Mouse (Mus musculus) 416B (cell line): ENCODE results near the gene Sfn.
"Not testable (repeated sequence)": the region's sequence is repeated elsewhere in the genome, so short reads cannot be mapped to it uniquely, and the experiment has no call there.

Source experiments
- DNase-seq: peaks from one replicate; pipeline ENCODE4 v3.0.0; 2011; ENCODE audit warnings: low read depth

Sfn gene

DNA sequence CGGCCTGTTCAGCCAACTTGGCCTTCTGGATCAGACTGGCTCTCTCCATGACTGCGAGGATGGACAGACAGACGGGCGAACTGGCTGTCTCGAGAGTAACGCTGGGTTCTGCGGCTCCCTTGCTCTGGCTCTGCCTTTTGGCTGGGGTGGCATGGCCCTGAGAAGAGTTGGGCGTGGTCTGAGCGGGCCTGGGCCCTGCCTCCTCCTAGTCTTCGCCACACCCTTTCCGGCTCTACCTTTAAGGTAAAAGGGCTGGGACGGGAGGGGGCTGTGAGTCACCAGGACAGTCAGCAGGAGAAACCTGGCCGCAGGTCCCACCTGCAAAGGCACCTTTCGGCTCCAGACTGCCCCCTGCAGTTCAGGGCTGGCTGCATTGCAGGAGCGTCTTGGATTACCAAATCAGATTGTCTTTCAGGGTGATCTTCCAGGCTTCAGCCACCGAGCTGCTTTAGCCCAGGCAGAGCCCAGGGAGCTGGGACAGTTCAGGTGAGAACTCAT is at the start of gene Sfn:
Sfn (minus strand) TSS at position 448 of the 498 bp plus-strand sequence.
- no peak for DNase-seq

DNA sequence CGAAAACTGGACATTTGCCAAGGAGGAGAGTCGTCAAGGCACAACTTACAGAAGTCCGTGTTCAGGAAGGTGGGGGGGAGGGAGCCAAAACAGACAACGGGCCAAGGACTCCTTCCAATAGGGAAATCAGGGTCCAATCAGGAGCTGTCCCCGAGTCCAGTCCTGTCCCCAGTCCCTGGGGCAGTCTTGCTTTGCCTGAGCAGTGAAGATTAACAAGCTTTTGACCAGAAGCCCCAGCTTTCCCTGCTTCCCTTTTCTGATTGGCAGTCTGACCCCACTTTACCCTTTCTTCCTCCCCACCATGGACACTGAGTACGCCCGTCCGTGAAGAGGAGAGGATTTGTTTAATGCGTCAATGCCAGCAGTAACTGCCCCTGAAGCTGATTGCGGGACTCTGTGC is 49.5 kb upstream of the Sfn start:
- DNase-seq, result no peak

DNA sequence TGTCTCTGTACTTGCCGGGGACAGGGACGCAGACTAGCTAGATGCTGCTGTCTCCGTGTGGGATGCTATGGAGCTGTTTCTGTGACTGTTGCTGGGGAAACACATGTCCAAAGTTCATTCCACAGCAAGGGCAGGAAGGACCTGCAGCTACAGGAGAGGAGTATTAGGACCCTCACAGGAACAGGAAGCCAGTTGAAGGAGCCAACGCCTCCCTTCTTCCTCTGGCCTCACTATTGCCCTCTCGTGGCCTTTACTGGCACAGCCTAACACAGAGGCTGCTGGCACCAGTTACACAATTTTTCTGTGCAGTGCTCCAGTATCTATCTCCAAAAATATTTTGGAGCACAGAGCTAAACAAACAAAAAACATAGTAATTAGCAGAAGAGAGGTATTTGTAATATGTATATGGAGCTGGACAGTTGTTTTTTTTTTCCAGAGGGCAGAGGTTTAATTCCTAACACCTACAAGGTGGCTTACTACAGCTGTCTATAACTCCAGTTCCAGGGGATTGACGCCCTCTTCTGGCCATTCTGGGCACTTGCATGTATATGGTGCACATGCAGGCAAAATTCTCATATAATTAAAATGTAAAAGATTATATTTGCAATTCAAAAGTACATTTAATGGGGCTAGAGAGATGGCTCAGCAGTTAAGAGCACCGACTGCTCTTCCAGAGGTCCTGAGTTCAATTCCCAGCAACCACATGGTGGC is 48.2 kb upstream of the Sfn start, which contains the start of gene Zdhhc18:
Zdhhc18 (minus strand) TSS at position 166 of the 711 bp plus-strand sequence.
- DNase-seq, result peak; percentile 93

DNA sequence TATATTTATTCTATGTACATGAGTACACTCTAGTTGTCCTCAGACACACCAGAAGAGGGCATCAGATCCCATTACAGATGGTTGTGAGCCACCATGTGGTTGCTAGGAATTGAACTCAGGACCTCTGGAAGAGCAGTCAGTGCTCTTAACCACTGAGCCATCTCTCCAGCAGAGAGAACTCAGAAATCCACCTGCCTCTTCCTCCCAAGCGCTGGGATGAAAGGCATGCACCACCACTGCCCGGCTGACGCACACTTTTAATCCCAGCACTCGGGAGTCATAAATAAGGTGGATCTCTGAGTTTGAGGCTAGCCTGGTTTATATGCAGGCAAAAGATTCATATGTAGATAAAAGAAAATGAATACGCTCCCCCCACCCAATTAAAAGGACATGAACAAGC is 47.5 kb upstream of the Sfn start:
- DNase-seq, result not testable (repeated sequence)

DNA sequence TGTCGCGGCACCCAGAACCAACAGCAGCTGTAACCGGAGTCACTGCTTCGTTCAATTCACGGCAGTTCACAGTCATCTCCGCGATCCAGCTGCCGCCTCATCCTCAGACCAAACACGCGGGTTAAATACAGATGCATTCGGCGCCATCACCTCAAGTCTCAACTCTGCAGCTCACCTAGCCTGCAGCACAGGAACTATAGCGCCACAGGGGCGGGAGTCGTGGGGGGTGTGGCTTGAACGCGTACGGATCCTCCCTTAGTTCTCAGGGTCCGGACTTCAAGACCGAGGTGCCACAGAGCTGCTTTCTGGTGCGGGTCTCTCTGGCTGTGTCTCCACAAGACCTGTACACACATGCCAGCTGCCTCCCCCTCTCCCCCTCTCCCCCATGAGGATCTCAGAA is 43.7 kb upstream of the Sfn start:
- no peak for DNase-seq

DNA sequence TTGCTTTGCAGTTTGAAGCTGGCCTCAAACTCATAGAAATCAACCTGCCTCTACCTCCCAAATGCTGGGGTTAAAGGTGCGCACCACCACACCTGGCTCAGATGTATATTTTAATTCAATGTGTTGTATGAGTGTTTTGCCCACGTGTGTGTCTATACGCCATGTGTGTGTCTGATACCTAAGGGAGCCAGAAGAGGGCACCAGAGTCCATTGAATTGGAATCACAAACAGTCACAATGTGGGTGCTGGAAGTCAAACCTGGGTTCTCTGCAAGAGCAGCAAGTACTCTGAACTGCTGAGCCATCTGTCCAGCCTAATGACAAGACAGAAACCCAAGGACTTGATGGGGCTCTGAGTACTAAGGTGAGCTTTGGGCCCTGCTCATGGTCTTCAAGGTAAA is 43.2 kb upstream of the Sfn start:
- DNase-seq, result no peak

DNA sequence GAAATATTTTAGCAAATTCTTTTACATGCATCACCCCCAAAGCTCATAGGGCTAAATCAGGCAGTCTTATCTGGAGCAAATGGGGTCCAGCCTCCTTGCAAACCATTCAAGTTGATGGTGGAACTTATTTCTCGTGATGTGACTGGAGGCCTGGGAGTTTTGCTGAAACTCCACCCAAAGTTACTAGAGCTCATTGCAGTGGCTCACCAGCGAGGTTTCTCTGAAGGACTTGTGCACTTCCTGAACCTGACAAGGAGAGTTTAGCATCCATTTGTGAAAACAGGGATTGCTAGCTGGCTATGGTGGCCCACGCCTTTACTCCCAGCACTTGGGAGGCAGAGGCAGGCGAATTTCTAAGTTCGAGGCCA is 32.1 kb upstream of the Sfn start:
- no peak for DNase-seq

DNA sequence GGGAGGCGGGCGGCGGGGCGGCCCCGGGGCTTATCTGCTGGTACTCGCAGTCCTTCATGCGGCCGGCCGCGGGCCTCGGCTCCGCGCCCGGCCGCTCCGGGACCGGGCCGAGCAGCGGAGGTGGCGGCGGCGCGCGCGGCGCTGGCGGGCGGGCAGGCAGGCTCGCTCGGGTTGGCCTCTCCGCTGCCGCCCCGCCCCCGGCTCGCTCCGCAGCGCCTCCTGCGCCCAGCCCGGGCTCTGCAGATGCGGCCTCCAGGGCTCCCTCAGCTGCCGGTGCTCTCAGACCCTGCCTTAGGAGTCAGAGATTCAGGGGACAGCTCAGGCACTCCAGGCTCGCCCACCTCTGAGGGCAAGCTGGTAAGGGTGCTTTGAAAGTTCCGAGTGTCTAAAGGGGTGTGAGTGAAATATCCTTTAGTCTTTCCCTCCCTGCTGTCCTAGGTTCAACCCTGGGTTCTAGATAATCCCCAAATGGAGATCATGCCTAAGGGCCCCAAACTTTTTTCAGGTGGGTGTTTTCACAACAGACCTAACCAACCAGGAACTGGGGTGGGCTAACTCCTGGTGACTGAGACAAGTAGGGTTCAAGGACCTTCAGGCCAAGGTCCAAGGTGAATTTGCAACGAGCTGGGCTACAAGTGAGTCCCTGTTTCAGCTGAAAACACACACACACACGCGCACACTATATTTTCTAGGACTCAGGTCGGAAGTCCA is 31.5 kb upstream of the Sfn start:
- peak; percentile 72 for DNase-seq

DNA sequence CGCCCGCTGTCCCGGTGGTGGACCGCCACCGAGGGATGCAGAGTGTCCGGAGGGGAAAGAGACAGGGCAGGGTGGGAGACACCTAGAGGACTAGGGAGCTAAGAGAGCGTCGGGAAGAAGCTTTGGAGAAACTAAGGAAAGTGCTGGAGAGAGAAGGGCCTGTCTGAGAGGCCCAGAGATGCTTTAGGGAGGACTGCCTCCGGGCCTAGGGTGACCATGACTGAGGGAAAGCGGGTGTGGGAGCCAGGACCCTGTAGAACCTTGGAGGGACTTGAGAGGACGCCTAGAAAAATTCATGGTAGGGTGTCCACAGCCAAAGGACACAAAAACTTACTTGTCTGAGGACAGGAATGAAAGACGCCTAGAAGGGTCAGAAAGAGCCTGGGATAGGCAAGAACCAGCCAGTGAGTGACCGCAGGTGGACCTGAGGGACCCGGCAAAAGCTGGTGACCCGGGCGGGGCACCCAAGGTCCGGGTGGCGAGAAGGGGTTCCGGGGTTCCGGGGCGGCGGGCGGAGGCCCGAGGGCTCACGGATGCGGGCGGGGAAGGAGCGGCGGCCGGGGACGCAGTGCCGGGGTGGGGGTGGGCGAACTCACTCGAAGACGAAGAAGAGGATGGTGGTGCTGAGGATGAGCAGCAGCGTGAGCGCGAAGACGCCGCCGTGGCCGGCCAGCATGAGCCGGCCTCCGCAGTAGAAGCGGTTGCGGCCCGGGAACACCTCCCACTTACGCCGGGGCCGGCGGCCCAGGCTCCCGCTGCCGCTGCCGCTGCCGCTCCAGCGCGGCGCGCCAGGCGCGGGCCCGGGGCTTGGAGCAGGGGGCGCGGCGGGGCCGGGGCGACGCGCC is 30.7 kb upstream of the Sfn start:
- no peak for DNase-seq

DNA sequence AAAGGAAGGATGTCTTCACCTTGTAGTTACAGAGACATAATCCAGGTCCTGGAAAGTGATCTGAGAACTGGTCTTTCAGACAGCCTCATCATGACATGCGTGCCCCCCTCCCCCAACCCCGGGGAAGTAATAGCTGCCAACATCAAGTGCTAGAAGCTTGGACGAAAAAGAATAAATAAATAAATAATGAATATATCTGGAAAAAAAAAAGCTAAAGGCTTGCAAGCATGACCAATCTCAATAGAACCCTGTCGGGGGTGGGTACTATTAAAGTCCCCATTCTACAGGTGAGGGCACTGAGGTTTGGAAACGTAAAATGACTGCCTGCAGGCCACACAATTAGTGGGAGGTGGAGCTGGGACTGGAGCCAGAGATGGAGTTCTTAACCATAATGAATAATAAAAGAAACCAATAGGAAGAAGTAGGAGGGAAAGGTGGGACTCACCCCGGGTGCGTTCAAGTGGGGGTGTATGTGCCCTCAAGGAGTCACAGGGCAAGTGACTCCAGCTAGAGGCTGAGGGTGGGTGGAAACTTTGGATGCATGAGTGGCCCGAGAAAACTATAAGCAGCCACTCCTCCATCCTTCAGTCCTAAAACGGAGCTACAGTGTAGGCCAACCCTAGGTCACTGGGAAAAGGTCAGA is 29.9 kb upstream of the Sfn start:
- DNase-seq, result peak; percentile 74

DNA sequence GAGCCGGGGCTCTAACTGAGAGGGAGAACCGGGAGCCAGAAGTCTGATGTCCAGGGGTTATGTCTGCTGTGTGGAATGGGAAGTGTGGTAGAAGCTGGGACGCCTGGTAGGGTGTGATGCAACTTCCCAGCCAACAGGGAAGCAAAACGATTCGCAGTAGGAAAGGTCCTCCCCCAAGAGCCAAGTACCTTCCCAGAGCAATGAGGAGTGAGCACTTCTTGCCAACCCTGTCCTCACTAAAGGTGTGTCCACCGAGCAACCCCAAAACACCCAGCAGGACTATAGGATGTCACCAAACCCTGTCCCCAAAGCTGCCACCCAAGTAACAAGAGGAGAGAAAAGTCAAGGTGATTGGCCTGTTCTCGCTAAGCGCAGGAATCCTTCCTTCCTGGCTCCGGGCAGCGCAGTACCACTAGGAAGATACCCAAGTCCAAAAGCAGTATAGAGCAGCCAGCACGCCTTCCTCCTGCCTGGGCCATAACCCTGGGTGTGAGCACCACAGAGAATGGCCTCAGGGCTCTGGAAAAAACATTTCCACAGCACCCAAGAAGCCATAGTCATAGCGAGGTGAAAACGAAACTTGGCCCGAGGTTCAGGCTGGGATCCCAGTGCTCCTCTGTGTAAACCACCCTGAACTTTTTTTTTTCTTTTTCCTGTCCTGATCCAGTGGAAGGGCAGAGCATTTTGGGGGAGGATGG is 29.3 kb upstream of the Sfn start:
- peak; percentile 72 for DNase-seq

DNA sequence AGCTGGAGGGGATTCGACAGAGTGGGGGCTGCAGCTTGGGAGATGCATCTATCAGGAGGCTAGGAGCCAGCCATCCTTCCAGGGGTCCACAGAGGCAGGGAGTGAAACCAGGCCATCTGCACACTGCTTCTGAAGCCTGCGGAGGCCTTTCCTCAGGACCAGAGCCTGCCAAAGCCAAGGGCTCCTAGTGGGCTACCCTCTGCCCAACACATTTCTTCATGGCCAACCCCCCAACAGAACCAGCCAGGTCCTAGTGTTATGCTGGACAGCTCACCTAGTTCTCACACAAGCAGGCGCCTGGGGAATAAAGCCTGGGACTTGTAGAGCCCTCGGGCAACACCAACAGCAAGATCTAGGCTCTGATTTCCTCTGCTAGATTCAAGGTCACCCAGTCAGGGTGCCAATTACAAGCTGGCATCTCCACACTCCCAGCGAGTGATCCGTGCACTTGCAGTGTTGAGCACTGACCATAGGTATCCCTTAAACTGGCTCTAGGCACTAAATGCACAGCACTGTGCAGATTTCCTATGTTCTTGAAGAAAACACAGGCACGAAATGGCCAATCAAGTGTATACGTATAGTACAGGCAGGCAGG is 28.5 kb upstream of the Sfn start:
- no peak for DNase-seq

DNA sequence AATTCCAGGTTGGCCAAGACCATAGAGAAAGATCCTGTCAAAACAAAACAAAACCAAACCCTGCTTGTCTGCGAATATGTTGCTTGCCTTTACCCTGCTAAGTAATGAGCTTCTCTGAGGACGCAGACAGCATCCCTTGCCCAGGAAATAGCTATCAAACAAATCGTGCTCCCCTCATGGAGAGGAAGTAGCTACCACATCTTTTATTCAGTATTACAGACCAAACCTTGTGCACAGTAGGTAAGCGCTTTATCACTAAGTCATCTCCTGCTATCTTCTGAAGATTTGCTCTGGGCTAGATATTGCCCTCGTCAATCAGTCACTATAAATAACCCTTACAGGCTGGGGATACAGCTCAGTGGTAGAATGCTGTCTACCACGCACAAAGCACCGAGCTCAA is 27.2 kb upstream of the Sfn start:
- DNase-seq, result no peak

DNA sequence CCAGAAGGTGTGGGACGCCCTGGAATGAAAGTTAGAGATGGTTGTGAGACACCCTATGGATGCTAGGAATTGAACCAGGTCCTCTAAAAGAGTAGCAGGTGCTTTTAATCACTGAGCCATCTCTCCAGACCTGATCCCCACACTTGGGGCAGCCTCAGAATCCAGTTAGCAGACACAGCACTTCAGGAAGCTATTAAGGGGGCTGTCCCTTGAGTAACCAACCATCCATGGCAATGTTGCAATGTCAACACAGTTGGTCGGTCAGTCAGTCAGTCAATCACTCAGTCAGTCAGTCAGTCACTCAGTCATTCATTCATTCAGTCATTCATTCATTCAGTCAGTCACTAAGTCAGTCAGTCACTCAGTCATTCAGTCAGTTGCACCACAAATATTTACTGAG is 26.5 kb upstream of the Sfn start:
- DNase-seq, result peak; percentile 76

DNA sequence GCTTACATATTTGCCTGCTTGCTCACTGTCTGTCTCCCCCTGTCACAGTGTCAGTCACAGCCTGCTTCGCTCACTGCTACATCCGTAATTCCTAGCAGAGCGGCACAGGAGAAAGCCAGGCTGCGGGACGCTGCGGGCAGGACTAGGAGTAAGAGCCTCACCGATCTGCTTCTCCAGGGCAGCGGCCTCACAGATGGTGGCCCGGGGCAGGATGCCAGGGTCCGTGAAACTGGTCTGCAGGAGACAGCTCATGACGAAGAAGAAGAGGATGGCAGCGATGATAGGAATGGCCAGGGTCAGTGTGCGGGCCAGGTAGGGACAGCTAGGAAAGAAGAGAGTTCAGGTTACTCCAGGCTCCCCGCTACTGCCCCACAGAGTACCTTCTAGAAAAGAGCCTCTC is 25.1 kb upstream of the Sfn start:
- DNase-seq, result no peak

DNA sequence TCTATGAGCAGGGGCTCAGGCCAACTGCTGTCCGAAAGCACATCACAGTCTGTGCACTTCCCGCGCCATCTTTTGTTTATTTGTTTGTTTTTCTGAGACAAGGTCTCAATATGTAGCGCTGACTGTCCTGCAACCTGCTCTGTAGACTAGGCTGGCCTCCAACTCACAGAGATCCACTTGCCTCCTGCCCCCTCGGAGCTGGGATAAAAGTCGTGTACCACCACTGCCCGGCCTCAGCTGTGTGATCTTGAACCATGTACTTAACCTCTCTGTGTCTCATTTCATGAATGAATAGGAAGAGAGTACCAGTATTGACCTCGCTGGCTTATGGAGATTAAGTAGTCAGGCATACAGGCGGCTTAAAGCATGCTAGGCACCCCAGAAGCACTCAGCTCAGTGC is 24.7 kb upstream of the Sfn start:
- no peak for DNase-seq

DNA sequence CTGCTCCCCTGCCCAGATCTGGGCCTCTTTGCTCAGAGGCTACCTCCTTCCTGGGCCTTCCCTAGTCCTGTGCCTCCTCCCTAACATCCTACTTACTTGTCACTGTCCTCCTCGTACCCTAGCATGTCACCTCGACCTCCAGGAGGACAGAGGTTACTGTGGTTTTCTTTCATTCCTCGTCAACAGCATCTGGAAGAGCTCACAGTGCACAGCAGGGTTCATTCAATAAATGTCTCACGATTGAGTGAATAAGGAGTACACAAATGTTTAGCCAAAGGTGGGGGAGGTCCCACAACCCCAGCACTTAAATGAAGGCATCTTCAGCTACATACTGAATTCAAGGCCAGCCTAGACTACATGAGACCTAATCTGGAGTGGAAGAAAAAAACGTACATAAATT is 24.3 kb upstream of the Sfn start:
- no peak for DNase-seq

DNA sequence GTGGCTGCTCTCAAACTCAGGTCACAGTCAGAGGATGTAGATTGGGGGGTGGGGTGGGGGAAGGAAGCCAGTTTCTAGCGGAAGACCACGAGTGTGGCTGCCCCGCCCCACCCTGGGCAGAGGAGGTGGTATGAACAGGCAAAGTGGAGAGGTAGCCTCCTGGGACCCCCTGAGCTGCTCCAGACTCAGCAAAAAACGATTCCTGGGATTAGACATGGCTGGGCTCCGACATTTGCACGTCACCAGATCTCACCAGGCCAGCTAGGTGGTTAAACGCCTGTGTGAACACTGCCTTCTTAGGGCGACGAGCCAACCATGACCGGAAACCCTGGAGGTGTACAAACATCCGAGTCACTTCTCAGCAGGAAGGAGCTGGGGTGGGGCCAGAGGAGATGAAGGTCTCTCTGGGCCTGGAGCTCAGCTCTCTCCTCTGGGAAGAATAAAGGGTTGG is 23.7 kb upstream of the Sfn start:
- DNase-seq, result peak; percentile 96

DNA sequence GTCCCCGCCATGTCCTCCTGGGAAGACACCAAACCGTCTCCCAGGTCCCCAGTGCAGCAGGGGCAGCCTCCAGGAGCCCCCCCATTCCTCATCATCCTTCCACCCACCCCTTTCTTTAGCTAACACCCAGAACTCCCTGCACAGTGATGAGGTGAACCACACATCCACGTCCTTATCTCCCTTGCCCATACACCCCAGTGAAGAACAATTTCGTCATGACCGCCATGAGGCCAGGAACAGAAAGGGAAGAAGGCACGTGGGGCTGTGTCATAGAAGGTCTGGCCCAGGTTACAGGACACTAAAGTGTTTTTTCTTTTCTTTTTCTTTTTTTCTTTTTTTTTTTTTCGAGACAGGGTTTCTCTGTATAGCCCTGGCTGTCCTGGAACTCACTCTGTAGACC is 22.9 kb upstream of the Sfn start:
- DNase-seq, result peak; percentile 79

DNA sequence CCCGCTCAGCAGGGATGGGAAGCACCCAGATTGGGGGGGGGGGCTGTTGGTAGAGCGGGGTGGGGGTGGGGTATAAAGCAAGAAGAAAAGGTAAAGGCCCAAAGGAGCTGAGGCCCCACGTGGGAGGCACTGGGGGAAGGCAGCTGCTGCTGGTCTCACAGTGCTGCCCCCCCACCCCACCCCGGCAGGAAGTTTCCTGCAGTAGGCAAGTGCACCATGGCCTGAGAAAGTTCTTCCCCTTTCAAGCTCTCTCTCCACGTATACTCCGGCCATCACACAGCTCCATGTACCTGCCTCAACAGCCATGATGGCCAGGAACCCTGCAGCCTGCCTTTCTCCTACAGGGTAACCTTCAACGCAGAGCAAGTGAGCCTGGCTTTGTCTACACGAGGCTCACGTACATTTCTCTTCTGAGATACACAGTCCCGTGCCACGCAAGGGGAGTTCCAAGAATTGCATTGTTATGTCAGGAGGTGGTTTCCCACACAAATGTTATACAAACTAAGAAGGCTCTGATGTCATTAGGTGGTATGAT is 20.3 kb upstream of the Sfn start:
- DNase-seq, result no peak

DNA sequence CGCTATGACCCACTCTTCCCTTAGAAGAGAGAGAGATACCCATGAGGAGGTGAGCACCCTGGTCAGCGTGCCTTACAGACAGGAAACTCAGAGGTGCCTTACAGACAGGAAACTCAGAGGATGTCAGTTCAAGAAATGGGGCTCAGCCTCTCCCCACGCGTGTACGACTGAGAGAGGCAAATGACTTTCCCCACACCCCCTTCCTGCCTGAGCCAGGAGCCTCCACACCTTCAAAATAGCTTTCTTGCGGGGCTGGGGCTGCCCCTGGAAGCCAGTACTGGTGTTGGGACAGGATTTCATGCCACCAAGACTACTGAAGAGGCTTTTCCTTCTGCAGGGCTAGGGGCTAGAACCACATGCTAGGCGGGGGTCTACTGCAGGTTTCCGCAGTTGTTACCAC is 18.7 kb upstream of the Sfn start:
- DNase-seq, result no peak
